Mouse (Mus musculus) bone marrow, adult 2 months (tissue): Measurements from ENCODE around the gene Ccdc141.

Experiments
- CTCF ChIP-seq: fragments of 200-500 bp; IDR thresholded peaks from 2 replicates; pipeline ENCODE4 v1.5.1; 2011; ENCODE audit warnings: low read length, control low read depth; ENCODE audit not compliant: control insufficient read depth, insufficient read depth
- POLR2A ChIP-seq: fragments of 200-500 bp; IDR thresholded peaks from 2 replicates; pipeline ENCODE4 v1.6.1; 2011; ENCODE audit warnings: low read depth, mild to moderate bottlenecking, control low read depth, low read length, borderline replicate concordance; ENCODE audit not compliant: control insufficient read depth

- TF ChIP-seq CTCF (no peak), POLR2A (no peak)
Measured at GRCm38 (mm10) chr2:76982391-76983145, 187.9 kb downstream of the Ccdc141 start, which contains the start of gene Ttn.
